Mouse (Mus musculus) telencephalon, adult 2 months (tissue): Measurements from ENCODE around the gene Tmcc3.

Experiments used
- DNase-seq: peaks from one replicate; pipeline ENCODE4 v3.0.0-alpha.2; 2011; ENCODE audit warnings: low read depth, low spot score

Gene Tmcc3

GRCm38 (mm10) chr10:94311511-94312006 is at the start of gene Tmcc3:
Tmcc3 (plus strand) TSS chr10:94311949.
- DNase-seq = no peak

- no peak for DNase-seq
Measured at GRCm38 (mm10) chr10:94262646-94263045, 49.1 kb upstream of the Tmcc3 start.

GRCm38 (mm10) chr10:94263211-94263610 is 48.5 kb upstream of the Tmcc3 start:
- no peak for DNase-seq

- no peak for DNase-seq
Measured at GRCm38 (mm10) chr10:94265656-94266542, 45.9 kb upstream of the Tmcc3 start.

GRCm38 (mm10) chr10:94275321-94275720 is 36.4 kb upstream of the Tmcc3 start:
- no peak for DNase-seq

- no peak for DNase-seq
Measured at GRCm38 (mm10) chr10:94276511-94276910, 35.2 kb upstream of the Tmcc3 start.

GRCm38 (mm10) chr10:94282179-94282578 is 29.6 kb upstream of the Tmcc3 start:
- DNase-seq = no peak

GRCm38 (mm10) chr10:94282797-94283196 is 29.0 kb upstream of the Tmcc3 start:
- no peak for DNase-seq

- no peak for DNase-seq
Measured at GRCm38 (mm10) chr10:94294437-94294836, 17.3 kb upstream of the Tmcc3 start.

- no peak for DNase-seq
Measured at GRCm38 (mm10) chr10:94294933-94295750, 16.6 kb upstream of the Tmcc3 start.

- no peak for DNase-seq
Measured at GRCm38 (mm10) chr10:94295923-94296605, 15.7 kb upstream of the Tmcc3 start.

GRCm38 (mm10) chr10:94298471-94298870 is 13.3 kb upstream of the Tmcc3 start, which contains the start of gene Gm4792:
Gm4792 (minus strand) TSS chr10:94298703.
- no peak for DNase-seq

GRCm38 (mm10) chr10:94299301-94299700 is 12.4 kb upstream of the Tmcc3 start:
- no peak for DNase-seq

- DNase-seq = no peak
Measured at GRCm38 (mm10) chr10:94304064-94304657, 7.6 kb upstream of the Tmcc3 start.

GRCm38 (mm10) chr10:94305526-94305925 is 6.2 kb upstream of the Tmcc3 start:
- no peak for DNase-seq

- no peak for DNase-seq
Measured at GRCm38 (mm10) chr10:94310499-94311267, 1.1 kb upstream of the Tmcc3 start.

GRCm38 (mm10) chr10:94312007-94312715 is 412 bp downstream of the Tmcc3 start:
- DNase-seq = no peak

GRCm38 (mm10) chr10:94313146-94313545 is 1.4 kb downstream of the Tmcc3 start:
- DNase-seq = no peak

GRCm38 (mm10) chr10:94318574-94318973 is 6.8 kb downstream of the Tmcc3 start:
- peak; percentile 45 for DNase-seq

GRCm38 (mm10) chr10:94329962-94330361 is 18.2 kb downstream of the Tmcc3 start:
- no peak for DNase-seq
